Mouse (Mus musculus) heart, embryonic 13.5 days (tissue): ENCODE results near the gene Cdh3. TPM values are rescaled to one million over a fixed set of nuclear protein-coding genes. Genes with fewer than 3 reads are reported as not detected.
A peak's percentile ranks its signal among the peaks of the same experiment; 100 is the strongest.

ENCODE experiments used
- ATAC-seq: fragments of 200-750 bp; cut with Nextera tagmentation; 2 replicates; pipeline ENCODE4 v1.8.0; 2017; ENCODE audit warnings: moderate TSS enrichment; ENCODE audit not compliant: insufficient number of reproducible peaks, low FRiP score, low TSS enrichment; ENCODE audit errors: extremely low read depth
- H3K27ac ChIP-seq: fragments of 300-500 bp; sonication (generic); replicated peaks from 2 replicates; pipeline ENCODE4 v1.5.1; 2015; ENCODE audit warnings: moderate library complexity, mild to moderate bottlenecking, inconsistent platforms
- H3K27me3 ChIP-seq: fragments of 300-500 bp; sonication (generic); replicated peaks from 2 replicates; pipeline ENCODE4 v1.6.1; 2015; ENCODE audit warnings: mild to moderate bottlenecking, inconsistent platforms
- H3K36me3 ChIP-seq: fragments of 300-500 bp; sonication (generic); 2 replicates; pipeline ENCODE4 v1.6.1; 2015; ENCODE audit warnings: mild to moderate bottlenecking, inconsistent platforms
- H3K4me1 ChIP-seq: fragments of 300-500 bp; sonication (generic); 2 replicates; pipeline ENCODE4 v1.6.1; 2015; ENCODE audit warnings: inconsistent platforms
- H3K4me2 ChIP-seq: fragments of 300-500 bp; sonication (generic); 2 replicates; pipeline ENCODE4 v1.6.1; 2015; ENCODE audit warnings: inconsistent platforms, mild to moderate bottlenecking, moderate library complexity
- H3K4me3 ChIP-seq: fragments of 300-500 bp; sonication (generic); 2 replicates; pipeline ENCODE4 v1.5.1; 2015; ENCODE audit warnings: moderate library complexity, mild to moderate bottlenecking, inconsistent platforms
- H3K9ac ChIP-seq: fragments of 300-500 bp; sonication (generic); 2 replicates; pipeline ENCODE4 v1.6.1; 2015; ENCODE audit warnings: inconsistent platforms, mild to moderate bottlenecking, moderate library complexity
- H3K9me3 ChIP-seq: fragments of 300-500 bp; sonication (generic); 2 replicates; pipeline ENCODE4 v1.6.1; 2016; ENCODE audit warnings: inconsistent platforms
- whole genome bisulfite sequencing: fragments of 180-500 bp; shearing (Covaris S2); methylation state at CpG from one replicate; pipeline ENCODE4 v1.1.7; 2015; ENCODE audit warnings: mixed read lengths; 5-methylcytosine and 5-hydroxymethylcytosine counted together
- polyA plus RNA-seq: library from polyadenylated mRNA; unstranded; fragments of >200 nt; fragmentation: Nextera tagmentation; extraction: Ambion mirVana; gene quantifications from 2 replicates; pipeline ENCODE4 v1.2.1, GENCODE M21; 2015

The Cdh3 gene
- polyA plus RNA-seq, 1 experiment from 2014 or later = 32.0 TPM

DNA sequence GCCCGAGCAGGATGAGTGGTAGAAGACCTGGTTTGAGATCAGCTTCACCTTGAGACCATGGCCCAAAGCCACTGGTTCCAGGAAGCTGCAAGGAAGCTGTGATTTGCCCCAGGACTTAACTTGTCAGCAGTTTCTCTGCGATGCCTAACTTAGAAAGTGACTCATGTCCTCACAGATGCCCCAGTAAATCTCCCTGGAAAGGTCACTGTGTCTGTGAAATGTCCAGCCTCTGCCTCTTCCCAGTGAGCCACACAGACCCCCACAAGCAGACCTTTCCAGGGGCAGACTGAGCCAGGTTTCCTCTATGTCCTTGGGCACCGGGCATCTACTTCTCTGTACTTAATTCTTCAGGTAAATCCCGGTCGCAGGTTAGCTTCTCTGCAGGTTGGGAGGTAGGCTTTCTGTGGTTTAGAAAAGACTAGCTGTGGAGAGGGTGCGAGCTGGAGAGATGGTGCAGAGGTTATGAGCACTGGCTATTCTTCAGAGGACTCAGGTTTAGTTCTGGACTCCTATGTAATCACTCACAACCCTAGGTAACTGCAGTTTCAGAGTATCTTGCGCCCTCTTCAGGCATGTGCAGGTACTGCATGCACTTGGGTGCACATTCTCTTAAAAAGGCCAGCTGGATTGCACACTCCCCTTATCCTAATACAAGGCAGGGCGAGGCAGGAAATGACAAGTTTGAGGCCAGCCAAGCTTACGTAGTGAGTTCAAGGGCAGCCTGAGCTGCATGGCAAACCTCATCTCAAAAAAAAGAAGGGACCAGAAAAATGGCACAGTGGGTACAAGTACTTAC, 16.7 kb downstream of the Cdh3 start:
- ATAC-seq = no peak
- peak overlapping the region; percentile 82 for H3K27ac ChIP-seq

DNA sequence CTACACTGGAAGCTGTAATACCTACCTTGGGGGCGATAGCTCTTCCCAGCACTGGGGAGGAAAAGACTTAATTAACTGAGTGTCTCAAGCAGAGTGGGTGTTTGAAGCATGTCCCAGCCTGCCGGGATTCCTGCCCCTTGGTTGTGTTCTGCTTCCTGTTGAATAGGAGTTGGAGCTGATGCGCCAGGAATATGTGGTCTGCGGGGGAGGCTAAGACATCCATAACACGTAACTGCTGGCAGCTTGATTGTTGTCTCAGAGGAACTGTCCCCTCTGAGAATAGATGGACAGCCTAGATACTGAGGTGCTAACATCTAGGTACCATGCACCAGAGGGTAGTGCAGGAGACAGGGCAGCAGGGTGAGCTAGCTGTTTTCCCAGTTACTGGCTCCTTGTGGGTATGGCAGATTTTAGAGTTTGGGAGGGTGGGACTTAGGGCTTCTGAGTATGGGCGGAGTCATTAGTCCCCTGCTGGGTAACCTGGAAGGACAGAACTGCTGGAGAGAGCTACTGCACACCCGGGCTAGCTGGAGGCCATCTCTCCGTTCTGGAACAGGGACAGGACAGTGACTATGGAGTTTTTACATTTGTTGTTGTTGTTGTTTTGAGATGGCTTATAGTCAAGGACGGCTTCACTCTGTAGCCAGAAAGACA, 18.0 kb downstream of the Cdh3 start:
- H3K4me3 ChIP-seq = no peak overlapping the region

More for the DNA sequence above, 16.7 kb downstream of the Cdh3 start:
- Histone ChIP-seq H3K4me2 (no peak overlapping the region), H3K9me3 (no peaks in the 10 kb centered on the region), H3K4me1 (peaks cover 53% of the 10 kb centered on the region), H3K27me3 (no peaks in the 10 kb centered on the region), H3K4me3 (no peak overlapping the region), H3K9ac (0 out of 2 replicates have a peak overlapping the region, but pooled peaks have one; percentile 15), H3K36me3 (peaks cover 22% of the 10 kb centered on the region)
- 67% methylated on average over 9 of the region's 9 CpGs for WGBS

DNA sequence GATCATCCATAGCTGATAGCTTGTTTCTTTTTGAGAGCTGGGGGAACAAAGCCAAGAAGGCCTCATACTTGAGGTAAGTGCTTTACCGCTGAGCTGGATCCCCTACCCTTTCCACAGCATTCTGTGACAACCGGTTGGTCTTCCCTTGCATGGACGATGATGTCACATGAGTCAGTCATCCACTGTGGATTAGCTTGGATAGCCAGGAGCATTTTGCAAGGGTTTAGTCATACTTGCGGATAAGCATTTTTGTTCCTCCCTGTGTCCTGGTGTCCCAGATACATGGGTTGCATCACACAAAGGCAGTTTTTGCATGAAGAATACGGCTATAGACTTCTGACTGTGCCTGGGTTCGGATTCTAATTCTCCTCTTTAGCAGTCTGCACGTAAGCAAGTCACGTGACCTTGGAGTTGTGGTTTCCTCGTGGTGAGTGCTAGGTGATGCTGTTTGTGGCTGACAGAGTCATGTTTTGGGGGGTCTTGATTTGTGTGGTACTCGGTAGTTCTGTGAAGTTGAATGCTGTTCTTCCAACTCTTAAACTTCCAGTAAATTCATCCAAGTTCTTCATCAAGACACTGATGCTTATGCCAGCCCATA, 19.3 kb downstream of the Cdh3 start:
- H3K4me1 ChIP-seq = peaks cover 67% of the 10 kb centered on the region
- WGBS = 86% methylated on average over 10 of the region's 10 CpGs
- H3K27ac ChIP-seq = peak overlapping the region; percentile 17
- no peak overlapping the region for H3K4me3 ChIP-seq
- no peak for ATAC-seq
- no peak overlapping the region for H3K9ac ChIP-seq
- H3K27me3 ChIP-seq = no peaks in the 10 kb centered on the region
- H3K36me3 ChIP-seq = peaks cover 13% of the 10 kb centered on the region
- H3K4me2 ChIP-seq = no peak overlapping the region
- no peaks in the 10 kb centered on the region for H3K9me3 ChIP-seq

More for the DNA sequence above, 18.0 kb downstream of the Cdh3 start:
- Histone ChIP-seq H3K27ac (peak overlapping the region; percentile 17), H3K4me1 (peaks cover 62% of the 10 kb centered on the region), H3K9ac (no peak overlapping the region), H3K9me3 (no peaks in the 10 kb centered on the region), H3K4me2 (no peak overlapping the region), H3K36me3 (peaks cover 17% of the 10 kb centered on the region), H3K27me3 (no peaks in the 10 kb centered on the region)
- ATAC-seq = no peak
- 65% methylated on average over 9 of the region's 9 CpGs for WGBS

DNA sequence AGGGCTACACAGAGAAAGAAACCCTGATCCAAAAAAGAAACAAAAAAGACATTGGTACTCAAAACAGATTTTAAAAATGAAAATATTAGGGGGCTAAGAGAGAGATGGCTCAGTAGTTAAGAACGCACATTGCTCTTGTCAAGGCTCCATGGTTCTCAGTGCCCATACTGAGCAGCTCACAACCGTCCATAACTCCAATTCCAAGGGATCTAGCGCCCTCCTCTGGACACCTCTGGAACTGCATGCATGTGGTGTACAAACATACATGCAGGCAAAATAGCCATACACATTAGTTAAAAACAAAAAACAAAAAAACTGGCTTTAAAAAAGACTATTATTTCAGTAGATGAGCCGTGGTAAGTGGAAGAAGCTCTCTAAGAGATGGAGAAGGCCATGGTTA, 19.9 kb downstream of the Cdh3 start:
- Histone ChIP-seq H3K4me1 (peaks cover 61% of the 10 kb centered on the region), H3K9me3 (no peaks in the 10 kb centered on the region), H3K27ac (no peak overlapping the region; the same call in 1 of the 2 replicates), H3K36me3 (peaks cover 13% of the 10 kb centered on the region), H3K4me3 (no peak overlapping the region), H3K4me2 (no peak overlapping the region), H3K27me3 (no peaks in the 10 kb centered on the region), H3K9ac (no peak overlapping the region)
- ATAC-seq = no peak
- 63% methylated on average over 4 of the region's 4 CpGs for WGBS

DNA sequence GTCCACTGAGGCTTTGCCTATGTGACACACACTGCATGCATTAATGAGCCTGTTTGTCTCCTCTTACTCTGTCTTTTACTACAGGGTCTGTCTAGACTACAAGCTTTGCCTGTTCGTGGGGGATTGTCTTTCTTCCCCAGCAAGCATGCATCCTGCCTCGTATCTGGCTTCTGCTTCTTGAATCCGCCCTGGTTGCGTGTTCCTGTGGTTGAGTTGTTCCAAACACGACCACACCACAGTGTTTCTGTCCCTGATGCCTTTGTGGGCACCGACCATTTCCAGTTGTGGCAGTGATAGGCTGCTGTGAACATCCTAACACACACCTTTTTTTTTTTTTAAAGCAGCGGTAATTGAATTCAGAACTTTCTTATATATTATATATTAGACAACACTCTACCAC, 23.0 kb downstream of the Cdh3 start:
- 0 out of 2 replicates have a peak overlapping the region, but pooled peaks have one; percentile 72 for H3K27ac ChIP-seq
- 81% methylated on average over 7 of the region's 7 CpGs for WGBS
- no peak overlapping the region for H3K4me2 ChIP-seq
- no peaks in the 10 kb centered on the region for H3K27me3 ChIP-seq
- no peaks in the 10 kb centered on the region for H3K9me3 ChIP-seq
- H3K9ac ChIP-seq = no peak overlapping the region
- peaks cover 43% of the 10 kb centered on the region for H3K36me3 ChIP-seq
- ATAC-seq = no peak
- peaks cover 33% of the 10 kb centered on the region for H3K4me1 ChIP-seq
- H3K4me3 ChIP-seq = no peak overlapping the region

DNA sequence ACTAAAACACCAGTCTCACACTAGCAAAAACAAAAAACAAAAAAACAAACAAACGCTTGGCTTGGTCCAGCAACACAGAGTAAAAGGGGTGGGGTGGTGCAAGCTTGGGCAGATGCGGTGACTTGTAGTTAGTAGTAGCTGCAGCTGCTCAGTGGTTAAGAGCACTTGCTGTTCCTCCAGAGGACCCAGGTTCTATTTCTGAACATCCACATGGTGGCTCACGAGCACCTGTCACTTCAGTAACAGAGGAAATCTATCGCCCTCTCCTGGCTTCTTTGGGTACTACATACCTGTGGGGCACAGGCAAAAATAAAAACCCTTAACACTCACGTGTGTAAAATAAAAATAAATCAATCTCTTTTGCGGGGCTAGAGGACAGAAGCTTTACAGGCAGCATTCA, 23.8 kb downstream of the Cdh3 start:
- 37% methylated on average over 6 of the region's 6 CpGs for WGBS
- no peak overlapping the region for H3K9ac ChIP-seq
- H3K36me3 ChIP-seq = peaks cover 49% of the 10 kb centered on the region
- H3K4me3 ChIP-seq = no peak overlapping the region
- H3K9me3 ChIP-seq = no peaks in the 10 kb centered on the region
- no peak for ATAC-seq
- H3K4me1 ChIP-seq = peaks cover 25% of the 10 kb centered on the region
- no peaks in the 10 kb centered on the region for H3K27me3 ChIP-seq
- no peak overlapping the region for H3K27ac ChIP-seq
- no peak overlapping the region for H3K4me2 ChIP-seq

DNA sequence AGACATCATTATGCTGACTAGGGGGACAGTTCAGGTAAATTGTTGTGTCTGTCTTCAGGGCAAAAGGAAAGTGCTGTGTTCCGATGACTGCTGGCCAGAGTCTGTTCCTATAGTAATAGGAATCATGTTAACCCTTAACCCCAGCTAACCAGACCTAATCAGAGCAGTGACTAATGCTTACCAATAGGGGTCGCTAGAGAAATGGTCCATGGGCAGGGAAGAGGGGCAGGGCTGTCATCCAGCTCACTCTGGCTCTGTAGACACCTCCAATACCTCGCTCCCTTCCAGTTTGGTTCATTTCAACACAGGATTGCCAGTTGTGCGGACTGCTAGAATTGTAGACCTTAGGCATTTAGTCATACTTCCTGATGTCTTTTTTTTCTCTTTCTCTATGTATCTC, 24.8 kb downstream of the Cdh3 start:
- H3K27me3 ChIP-seq = no peaks in the 10 kb centered on the region
- H3K4me1 ChIP-seq = peaks cover 20% of the 10 kb centered on the region
- H3K9ac ChIP-seq = no peak overlapping the region
- no peaks in the 10 kb centered on the region for H3K9me3 ChIP-seq
- H3K4me2 ChIP-seq = no peak overlapping the region
- H3K27ac ChIP-seq = no peak overlapping the region
- H3K36me3 ChIP-seq = peaks cover 50% of the 10 kb centered on the region
- no peak overlapping the region for H3K4me3 ChIP-seq
- WGBS = 67% methylated on average over 4 of the region's 4 CpGs
- no peak for ATAC-seq

DNA sequence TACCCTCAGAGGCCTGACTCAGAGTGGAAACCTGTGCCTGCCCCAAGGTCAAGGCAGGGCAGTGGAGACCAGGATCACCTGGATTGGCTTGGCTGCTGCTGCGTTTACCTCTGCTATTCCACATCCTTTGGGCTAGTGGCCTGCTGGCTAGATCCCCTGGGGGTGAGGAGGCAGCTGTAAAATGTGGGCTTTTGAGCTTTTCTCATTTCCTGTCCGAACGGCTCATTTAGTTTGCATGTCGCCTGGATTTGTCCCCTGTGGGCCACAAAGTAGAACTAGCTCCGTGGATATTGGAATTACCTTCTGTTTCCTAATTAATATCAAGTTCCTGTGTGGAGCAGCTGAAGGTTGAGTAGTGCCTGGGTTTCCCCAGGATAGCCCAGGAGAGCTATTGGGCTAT, 28.5 kb downstream of the Cdh3 start:
- WGBS = 62% methylated on average over 5 of the region's 5 CpGs
- Histone ChIP-seq H3K36me3 (peaks cover 84% of the 10 kb centered on the region), H3K9ac (no peak overlapping the region), H3K4me2 (no peak overlapping the region), H3K27ac (no peak overlapping the region), H3K4me1 (peaks cover 3% of the 10 kb centered on the region), H3K27me3 (no peaks in the 10 kb centered on the region), H3K9me3 (no peaks in the 10 kb centered on the region), H3K4me3 (no peak overlapping the region)
- ATAC-seq = no peak

DNA sequence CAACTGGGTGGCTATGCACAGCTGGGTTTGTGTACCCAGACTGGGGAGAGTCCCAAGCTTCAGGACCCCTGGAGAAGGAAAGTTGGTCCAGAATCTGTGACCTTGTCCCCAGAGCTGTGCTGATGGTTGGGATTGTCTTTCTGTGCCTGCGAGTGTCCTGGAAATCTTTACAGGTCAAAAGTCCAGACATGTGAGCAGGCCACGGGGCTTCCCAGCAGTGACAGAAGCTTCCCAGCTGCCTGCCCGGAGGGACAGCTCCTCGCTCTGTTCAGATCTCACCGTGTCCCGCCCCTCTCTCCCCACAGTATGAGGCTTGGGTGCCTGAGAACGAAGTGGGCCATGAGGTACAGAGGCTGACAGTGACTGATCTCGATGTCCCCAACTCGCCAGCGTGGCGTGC, 30.3 kb downstream of the Cdh3 start:
- Histone ChIP-seq H3K9me3 (no peaks in the 10 kb centered on the region), H3K4me2 (no peak overlapping the region), H3K36me3 (peaks cover 96% of the 10 kb centered on the region), H3K27ac (no peak overlapping the region), H3K27me3 (no peaks in the 10 kb centered on the region), H3K9ac (no peak overlapping the region), H3K4me3 (no peak overlapping the region), H3K4me1 (no peaks in the 10 kb centered on the region)
- 68% methylated on average over 11 of the region's 11 CpGs for whole genome bisulfite sequencing
- no peak for ATAC-seq

DNA sequence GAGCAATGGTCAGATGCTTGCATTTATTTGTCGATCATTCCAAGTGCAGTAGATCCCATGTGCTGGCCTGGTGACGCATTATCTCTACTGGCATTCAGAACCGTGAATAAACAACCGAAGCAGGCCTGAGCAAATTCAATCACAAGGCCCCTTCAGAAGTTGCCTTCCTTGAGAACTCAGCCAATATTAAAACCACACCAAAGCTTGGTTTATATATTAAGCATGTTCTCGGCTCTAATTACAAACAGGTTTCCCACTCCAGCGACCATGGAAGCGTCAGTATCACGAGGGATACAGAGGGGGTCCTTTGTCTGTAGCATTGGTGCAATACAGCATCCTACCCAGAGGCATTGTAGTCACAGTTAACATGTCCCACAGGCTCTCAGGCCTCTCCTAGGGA, 32.4 kb downstream of the Cdh3 start:
- no peak overlapping the region for H3K27ac ChIP-seq
- no peak overlapping the region for H3K4me3 ChIP-seq
- H3K4me1 ChIP-seq = no peaks in the 10 kb centered on the region
- ATAC-seq = no peak
- H3K4me2 ChIP-seq = no peak overlapping the region
- no peaks in the 10 kb centered on the region for H3K27me3 ChIP-seq
- no peaks in the 10 kb centered on the region for H3K9me3 ChIP-seq
- H3K36me3 ChIP-seq = peaks cover 96% of the 10 kb centered on the region
- no peak overlapping the region for H3K9ac ChIP-seq
- WGBS = 77% methylated on average over 8 of the region's 8 CpGs

DNA sequence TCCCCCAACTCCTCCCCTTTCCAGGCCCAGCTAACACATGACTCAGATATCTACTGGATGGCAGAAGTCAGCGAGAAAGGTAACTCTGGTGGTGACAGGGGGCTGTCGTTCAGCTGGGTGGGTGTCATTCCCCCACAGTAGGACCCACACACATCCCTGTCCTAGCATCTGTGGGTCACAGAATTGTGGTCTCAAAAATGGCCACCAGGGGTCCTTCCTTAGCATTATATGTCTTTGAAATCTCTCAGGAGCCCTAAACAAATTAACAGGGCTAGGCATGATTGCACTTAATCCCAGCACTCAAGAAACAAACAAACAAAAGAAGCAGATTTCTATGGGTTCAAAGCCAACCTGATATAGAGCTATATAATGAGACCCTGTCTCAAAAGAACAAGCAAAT, 34.5 kb downstream of the Cdh3 start:
- Histone ChIP-seq H3K9me3 (no peaks in the 10 kb centered on the region), H3K9ac (no peak overlapping the region), H3K4me2 (no peak overlapping the region), H3K36me3 (peaks cover 93% of the 10 kb centered on the region), H3K4me3 (no peak overlapping the region), H3K4me1 (no peaks in the 10 kb centered on the region), H3K27ac (no peak overlapping the region), H3K27me3 (no peaks in the 10 kb centered on the region)
- WGBS = 72% methylated on average over 2 of the region's 2 CpGs
- no peak for ATAC-seq
